Mouse (Mus musculus) heart, postnatal 0 days (tissue): ENCODE measurements around the gene Spata3. TPM values are rescaled to one million over a fixed set of nuclear protein-coding genes. Genes with fewer than 3 reads are reported as not detected.
"Not testable (repeated sequence)": the region's sequence is repeated elsewhere in the genome, so short reads cannot be mapped to it uniquely, and the experiment has no call there.

Source experiments
- ATAC-seq: fragments of 200-750 bp; cut with Nextera tagmentation; 2 replicates; pipeline ENCODE4 v1.8.0; 2017; ENCODE audit warnings: low read depth, moderate number of reproducible peaks, moderate library complexity; ENCODE audit not compliant: insufficient read depth
- DNase-seq: peaks from one replicate; pipeline ENCODE4 v3.0.0-alpha.2; 2016; ENCODE audit warnings: low spot score
- H3K27ac ChIP-seq: fragments of 300-500 bp; sonication (generic); 2 replicates; pipeline ENCODE4 v1.5.1; 2014; ENCODE audit warnings: low read depth, mild to moderate bottlenecking
- H3K27me3 ChIP-seq: fragments of 300-500 bp; sonication (generic); 2 replicates; pipeline ENCODE4 v1.6.1; 2014; ENCODE audit warnings: low read length, mixed read lengths; ENCODE audit not compliant: control insufficient read depth, insufficient read depth
- H3K36me3 ChIP-seq: fragments of 300-500 bp; sonication (generic); replicated peaks from 2 replicates; pipeline ENCODE4 v1.6.1; 2014; ENCODE audit warnings: low read length, mixed read lengths; ENCODE audit not compliant: control insufficient read depth, insufficient read depth
- H3K4me1 ChIP-seq: fragments of 300-500 bp; sonication (generic); 2 replicates; pipeline ENCODE4 v1.6.1; 2014; ENCODE audit warnings: antibody characterized with exemption; ENCODE audit not compliant: control insufficient read depth, insufficient read depth
- H3K4me2 ChIP-seq: fragments of 300-500 bp; sonication (generic); 2 replicates; pipeline ENCODE4 v1.6.1; 2014; ENCODE audit warnings: low read depth, mild to moderate bottlenecking, low read length, moderate library complexity
- H3K4me3 ChIP-seq: fragments of 300-500 bp; sonication (generic); 2 replicates; pipeline ENCODE4 v1.5.1; 2014; ENCODE audit warnings: low read depth, low read length
- H3K9ac ChIP-seq: fragments of 300-500 bp; sonication (generic); replicated peaks from 2 replicates; pipeline ENCODE4 v1.6.1; 2014; ENCODE audit warnings: low read depth, low read length, mixed read lengths
- H3K9me3 ChIP-seq: fragments of 300-500 bp; sonication (generic); replicated peaks from 2 replicates; pipeline ENCODE4 v1.6.1; 2016; ENCODE audit warnings: low read length; ENCODE audit not compliant: control insufficient read depth
- CTCF ChIP-seq: IDR thresholded peaks from 2 replicates; pipeline ENCODE4 v1.5.1; 2016; ENCODE audit warnings: antibody characterized with exemption, control low read depth, low read depth
- EP300 ChIP-seq: IDR thresholded peaks from 2 replicates; pipeline ENCODE4 v1.6.1; 2016; ENCODE audit warnings: antibody characterized with exemption, low read depth
- WGBS: fragments of 180-500 bp; shearing (Covaris S2); extraction: QIAGEN DNeasy Blood & Tissue Kit; methylation state at CpG from one replicate; pipeline ENCODE4 v1.1.7; 2014; 5-methylcytosine and 5-hydroxymethylcytosine counted together
- polyA plus RNA-seq: library from polyadenylated mRNA; unstranded; fragments of >200 nt; fragmentation: Nextera tagmentation; extraction: Ambion mirVana; gene quantifications from 2 replicates; pipeline ENCODE4 v1.2.1, GENCODE M21; 2015
- total RNA-seq: library from RNA; depleted of rRNA; stranded (reverse); fragments of >200 nt; gene quantifications from 2 replicates; pipeline ENCODE4 v1.2.3, GENCODE M21; 2014; ENCODE audit warnings: low replicate concordance

Spata3 gene
- total and polyA plus RNA-seq, 2 experiments from 2014 or later: not detected

DNA sequence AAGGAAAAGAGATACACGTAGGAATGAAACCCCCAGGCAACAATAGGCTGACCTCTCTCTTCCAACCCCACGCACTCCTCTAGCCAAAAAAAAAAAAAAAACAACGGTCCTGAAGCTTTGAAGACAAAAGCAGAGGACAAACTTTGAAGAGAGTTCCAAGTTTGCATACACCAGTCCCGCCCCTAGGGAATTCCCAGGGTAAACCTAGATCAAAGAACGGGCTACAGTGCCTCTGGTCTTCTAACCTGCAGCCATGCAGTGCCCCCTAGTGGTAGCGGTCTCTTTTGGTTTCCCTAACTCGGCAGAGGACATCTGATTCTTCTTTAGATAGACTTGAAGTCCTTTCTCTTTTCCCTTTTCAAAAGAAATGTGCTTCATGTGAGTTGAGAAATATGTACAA, 8.8 kb upstream of the Spata3 start:
- Histone ChIP-seq H3K9me3 (no peaks in the 10 kb centered on the region), H3K36me3 (no peaks in the 10 kb centered on the region), H3K27me3 (no peaks in the 10 kb centered on the region), H3K9ac (no peak overlapping the region), H3K4me3 (no peak overlapping the region), H3K4me1 (no peaks in the 10 kb centered on the region), H3K27ac (no peak overlapping the region), H3K4me2 (peak overlapping the region; percentile 40)
- TF ChIP-seq CTCF (peak; percentile 92), EP300 (no peak)
- DNase-seq (peak; percentile 90), ATAC-seq (peak; percentile 78)
- WGBS: 2% methylated on average over 7 of the region's 7 CpGs

DNA sequence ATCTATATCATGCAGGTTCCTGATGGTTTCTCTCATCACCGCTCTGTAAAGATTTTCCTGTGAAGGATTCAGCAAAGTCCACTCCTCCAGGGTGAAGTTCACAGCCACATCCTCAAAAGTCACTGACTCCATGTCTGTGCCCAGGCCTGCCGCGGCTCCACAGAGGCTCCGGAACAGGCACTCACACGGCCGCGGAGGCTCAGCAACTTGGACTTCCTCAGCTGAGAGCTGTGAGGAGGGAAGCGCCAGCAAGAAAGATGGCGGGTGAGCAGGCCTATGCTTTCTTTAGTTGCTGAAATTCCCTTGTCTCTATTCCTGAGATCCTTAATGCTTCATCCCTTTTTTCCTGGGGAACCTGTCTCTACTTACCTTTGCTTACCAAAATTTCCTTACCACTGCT, 858 bp upstream of the Spata3 start:
- peaks cover 35% of the 10 kb centered on the region for H3K27me3 ChIP-seq
- WGBS: 94% methylated on average over 9 of the region's 9 CpGs

DNA sequence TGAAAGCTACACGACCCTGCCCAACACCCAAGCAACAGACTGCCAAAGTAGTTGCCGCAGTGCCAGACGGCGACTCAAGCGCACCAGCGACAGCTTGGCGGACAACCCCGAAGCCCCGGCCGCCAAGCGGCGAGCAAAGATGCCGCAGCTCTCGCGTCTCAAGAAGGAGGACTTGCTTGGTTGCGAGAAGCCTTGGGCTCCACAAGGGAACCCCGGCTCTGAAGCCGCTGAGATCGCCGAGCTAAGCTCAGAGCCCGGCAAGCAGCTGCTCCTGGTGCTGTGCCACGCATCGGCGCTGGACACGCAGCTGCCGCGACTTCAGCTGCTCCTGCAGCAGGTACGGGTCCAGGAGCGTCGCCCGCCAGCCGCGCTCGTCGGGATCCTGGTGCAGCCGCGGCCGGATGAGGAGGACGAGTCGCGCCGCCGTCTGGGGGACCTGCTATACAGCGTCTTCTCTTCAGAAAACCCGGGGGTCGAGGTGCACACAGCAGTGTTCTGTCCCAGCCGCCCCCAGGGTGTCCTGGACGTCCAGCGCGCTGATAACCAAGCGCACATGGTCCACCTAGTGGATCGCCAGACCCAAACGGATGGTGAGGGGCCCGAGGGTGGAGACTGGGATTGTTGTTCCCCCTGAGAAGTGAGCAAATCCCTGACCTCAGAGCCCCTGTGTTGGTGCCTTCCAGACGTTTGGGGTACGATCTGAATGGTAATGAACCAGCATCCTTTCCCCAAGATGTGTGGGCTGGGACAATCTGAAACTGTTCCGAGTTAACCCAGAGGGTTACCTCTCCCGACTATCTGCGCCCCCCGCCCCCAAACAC, 1.8 kb downstream of the Spata3 start:
- Histone ChIP-seq H3K27ac (no peak overlapping the region), H3K27me3 (peaks cover 39% of the 10 kb centered on the region), H3K4me3 (peak overlapping the region; percentile 52), H3K4me1 (no peaks in the 10 kb centered on the region), H3K36me3 (no peaks in the 10 kb centered on the region), H3K4me2 (peak overlapping the region; percentile 79), H3K9me3 (no peaks in the 10 kb centered on the region), H3K9ac (peak overlapping the region; percentile 12)
- DNase-seq (peak; percentile 13), ATAC-seq (peak; percentile 30; the same call in 1 of the 2 replicates)
- TF ChIP-seq EP300 (no peak), CTCF (0 out of 2 replicates have a peak, but pooled peaks have one; percentile 16)
- WGBS: 3% methylated on average over 57 of the region's 60 CpGs

More for the DNA sequence above, 858 bp upstream of the Spata3 start:
- not testable (repeated sequence) for H3K9ac ChIP-seq, H3K4me1 ChIP-seq, ATAC-seq, H3K4me2 ChIP-seq, H3K4me3 ChIP-seq, DNase-seq, H3K36me3 ChIP-seq, H3K27ac ChIP-seq, H3K9me3 ChIP-seq

DNA sequence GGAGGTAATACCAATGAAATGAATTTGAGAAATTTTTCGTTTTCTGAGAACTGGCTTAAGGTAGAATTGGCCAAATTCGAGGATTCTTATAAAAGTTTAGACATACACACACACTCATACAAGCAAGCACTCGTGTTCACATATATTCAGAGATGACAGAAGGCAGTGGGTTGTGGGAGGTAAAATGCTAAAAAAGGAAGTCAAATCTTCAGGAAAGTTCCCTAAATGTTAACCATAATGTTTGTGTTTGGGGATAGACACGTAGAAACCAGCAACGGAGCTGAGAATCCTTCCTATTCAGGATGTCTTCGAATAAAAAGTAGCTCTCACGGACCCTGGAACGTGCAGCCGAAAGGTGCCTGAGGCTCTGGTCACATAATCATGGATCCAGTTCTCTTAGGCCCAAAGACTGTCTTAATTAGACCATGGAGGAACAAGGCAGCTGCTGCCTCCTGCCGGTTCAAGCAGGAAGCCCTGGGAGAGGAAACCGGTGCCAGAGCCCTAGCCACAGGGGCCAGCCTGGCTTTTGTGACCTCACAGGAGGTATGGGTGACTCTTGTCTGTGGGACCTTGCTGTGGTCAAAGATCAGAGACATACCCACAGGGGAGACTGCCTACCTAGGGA, 4.9 kb downstream of the Spata3 start:
- Histone ChIP-seq H3K4me3 (no peak overlapping the region), H3K9ac (no peak overlapping the region), H3K27me3 (peaks cover 39% of the 10 kb centered on the region), H3K9me3 (no peaks in the 10 kb centered on the region), H3K36me3 (no peaks in the 10 kb centered on the region), H3K27ac (no peak overlapping the region), H3K4me1 (no peaks in the 10 kb centered on the region), H3K4me2 (no peak overlapping the region)
- DNase-seq: no peak
- no peak for ATAC-seq
- TF ChIP-seq CTCF (peak; percentile 34; the same call in 1 of the 2 replicates), EP300 (no peak)
- WGBS: 65% methylated on average over 11 of the region's 11 CpGs

DNA sequence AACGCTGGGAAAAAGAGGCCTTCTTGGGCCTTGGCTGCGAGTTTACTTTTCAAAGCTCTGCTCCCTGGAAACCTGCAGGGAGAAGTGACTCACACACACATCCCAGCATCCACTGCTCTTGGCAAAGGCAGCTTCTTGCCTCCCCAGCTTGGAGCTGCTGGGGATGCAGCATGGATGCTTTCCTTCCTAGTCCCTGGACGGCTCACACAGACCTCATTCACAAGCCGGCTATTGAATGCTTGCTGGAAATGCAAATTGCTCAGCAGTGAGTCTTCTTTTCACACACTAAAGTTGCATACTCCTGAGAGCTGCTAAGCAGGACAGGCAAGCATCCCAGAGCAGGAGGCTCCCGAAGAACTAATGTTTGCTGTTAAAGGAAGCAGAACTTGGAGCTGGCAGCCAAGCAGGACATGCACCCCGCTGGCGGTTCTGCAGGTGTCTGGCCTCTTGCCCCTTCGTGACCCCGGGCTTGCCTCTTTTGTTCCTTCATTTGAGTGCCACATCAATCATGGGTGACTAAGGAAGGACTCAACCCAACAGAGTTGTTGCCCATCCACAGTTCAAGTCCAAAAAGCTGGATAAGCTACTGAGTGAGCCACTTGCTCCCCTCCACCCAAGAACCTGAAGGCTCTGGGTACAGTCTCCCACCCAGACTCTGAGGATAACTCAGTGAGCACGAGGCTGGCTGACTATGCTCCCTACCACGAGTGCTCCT, 15.8 kb downstream of the Spata3 start:
- WGBS: 32% methylated on average over 11 of the region's 11 CpGs
- Histone ChIP-seq H3K36me3 (no peaks in the 10 kb centered on the region), H3K9me3 (no peaks in the 10 kb centered on the region), H3K4me2 (no peak overlapping the region), H3K27me3 (no peaks in the 10 kb centered on the region), H3K27ac (no peak overlapping the region), H3K4me3 (no peak overlapping the region), H3K9ac (no peak overlapping the region), H3K4me1 (no peaks in the 10 kb centered on the region)
- ATAC-seq (no peak), DNase-seq (no peak)
- TF ChIP-seq EP300: no peak
- TF ChIP-seq CTCF: no peak
